Mouse (Mus musculus) thymus, postnatal 14 days (tissue): ENCODE measurements around the gene Abhd8.

Experiments used
- DNase-seq: peaks from one replicate; pipeline ENCODE4 v3.0.0; 2021

Gene Abhd8

DNA sequence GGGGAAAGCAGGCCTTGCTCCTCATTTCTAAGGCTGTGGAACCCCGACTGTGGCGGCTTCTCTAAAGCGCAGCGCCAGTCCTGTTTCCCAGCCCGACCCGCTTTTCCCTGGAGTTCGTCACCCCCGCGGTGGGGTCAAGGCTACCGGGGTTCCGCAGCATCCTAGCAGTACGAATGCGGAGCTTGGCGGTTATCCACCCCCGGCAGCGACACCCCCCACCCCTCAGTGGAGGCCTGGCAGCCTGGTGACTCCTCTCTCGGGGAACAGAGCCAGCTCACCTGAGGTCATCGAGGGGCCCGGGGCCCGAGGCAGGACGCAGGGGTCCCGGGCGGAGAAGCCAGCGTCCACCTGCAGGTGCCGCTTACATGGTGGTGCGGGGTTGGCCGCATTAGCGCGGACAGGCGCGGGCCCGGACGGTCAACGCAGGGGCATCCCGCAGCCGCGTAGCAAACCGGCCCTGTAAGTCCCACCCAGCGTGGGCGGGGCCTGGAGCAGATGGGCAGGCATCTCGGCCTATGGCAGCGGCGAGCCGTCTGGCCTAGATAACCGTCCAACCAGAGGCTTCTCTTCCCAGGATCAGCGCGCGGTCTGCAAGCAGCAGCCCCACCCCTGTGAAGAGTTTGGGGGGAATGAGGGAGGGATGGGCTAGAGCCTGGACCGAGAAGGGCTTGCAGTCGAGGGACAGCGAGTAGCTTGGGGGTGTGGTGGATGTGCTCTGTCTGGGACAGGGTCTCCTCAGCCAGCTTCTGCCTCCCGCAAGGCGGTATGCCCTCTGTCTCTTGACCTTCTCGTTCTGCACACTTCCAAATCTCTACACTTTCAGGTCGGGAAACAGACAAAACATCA lies at the start of gene Abhd8:
Gene Abhd8 (minus strand): TSS at position 468 of the 846 bp plus-strand sequence.
- DNase-seq = peak; percentile 98

- DNase-seq = no peak
Measured at GRCm38 (mm10) chr8:71511644-71512043, 48.2 kb upstream of the Abhd8 start, which contains the start of gene Plvap. Gene Plvap, minus strand, starts transcription at chr8:71511752.

DNA sequence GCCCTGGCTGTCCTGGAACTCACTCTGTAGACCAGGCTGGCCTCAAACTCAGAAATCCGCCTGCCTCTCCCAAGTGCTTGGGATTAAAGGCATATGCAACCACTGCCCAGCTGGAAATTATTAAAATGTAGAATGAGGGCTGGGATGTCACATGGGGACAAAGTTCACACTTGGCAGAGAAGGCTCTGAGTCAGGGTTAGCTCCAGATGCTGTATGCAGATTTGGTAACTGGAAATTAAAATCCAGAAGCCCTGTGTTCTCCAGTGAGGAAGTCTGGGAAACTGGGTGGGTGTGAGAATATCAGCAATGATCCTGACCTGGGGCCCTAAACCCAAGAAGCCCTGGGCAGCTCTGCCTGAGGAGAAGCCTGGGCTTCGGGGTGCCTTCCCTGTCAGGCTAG lies 45.9 kb upstream of the Abhd8 start:
- DNase-seq = no peak

GRCm38 (mm10) chr8:71507589-71508104 lies 44.2 kb upstream of the Abhd8 start:
- peak; percentile 74 for DNase-seq

DNA sequence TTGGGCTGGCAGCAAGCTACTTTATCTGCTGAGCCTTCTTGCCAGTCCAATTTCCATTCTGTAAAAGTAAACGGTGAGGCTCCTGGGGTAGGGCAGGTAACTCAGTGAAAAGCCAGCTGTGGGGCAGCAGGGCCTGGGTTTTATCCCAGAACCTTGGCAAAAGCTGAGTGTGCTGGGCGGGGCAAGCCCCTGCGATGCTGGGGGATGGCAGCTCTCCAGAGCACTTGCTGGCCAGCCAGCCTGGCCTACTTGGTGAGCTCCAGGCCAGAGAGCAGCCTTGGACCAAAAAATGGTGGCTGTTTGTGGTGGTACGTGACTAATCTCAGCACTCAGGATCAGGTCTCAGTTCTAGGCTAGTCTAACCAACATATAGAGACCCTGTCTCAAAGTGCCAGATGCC lies 42.5 kb upstream of the Abhd8 start:
- DNase-seq = no peak

DNA sequence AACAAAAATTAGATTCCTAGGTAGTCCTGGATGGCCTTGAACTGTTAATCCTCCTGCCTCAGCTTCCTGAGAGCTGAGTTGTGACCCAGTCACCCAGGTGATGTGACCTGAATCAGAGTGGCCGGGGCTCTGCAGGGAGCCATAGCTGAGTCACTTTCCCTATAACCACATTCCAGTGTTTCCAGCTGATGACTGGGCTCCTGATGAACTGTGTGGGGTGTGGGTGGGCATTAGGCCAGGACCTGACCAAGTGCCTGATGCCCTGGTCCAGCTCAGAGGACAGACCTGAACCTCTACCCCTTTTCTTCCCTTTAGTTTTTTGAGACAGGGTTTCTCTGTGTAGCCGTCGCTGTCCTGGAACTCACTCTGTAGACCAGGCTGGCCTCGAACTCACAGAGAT lies 41.9 kb upstream of the Abhd8 start:
- no peak for DNase-seq

- DNase-seq = no peak
Measured at GRCm38 (mm10) chr8:71504349-71504748, 40.9 kb upstream of the Abhd8 start.

- no peak for DNase-seq
Measured at GRCm38 (mm10) chr8:71498816-71499690, 35.6 kb upstream of the Abhd8 start.

- DNase-seq = no peak
Measured at GRCm38 (mm10) chr8:71497881-71498501, 34.5 kb upstream of the Abhd8 start.

GRCm38 (mm10) chr8:71497077-71497645 lies 33.7 kb upstream of the Abhd8 start:
- DNase-seq = no peak

DNA sequence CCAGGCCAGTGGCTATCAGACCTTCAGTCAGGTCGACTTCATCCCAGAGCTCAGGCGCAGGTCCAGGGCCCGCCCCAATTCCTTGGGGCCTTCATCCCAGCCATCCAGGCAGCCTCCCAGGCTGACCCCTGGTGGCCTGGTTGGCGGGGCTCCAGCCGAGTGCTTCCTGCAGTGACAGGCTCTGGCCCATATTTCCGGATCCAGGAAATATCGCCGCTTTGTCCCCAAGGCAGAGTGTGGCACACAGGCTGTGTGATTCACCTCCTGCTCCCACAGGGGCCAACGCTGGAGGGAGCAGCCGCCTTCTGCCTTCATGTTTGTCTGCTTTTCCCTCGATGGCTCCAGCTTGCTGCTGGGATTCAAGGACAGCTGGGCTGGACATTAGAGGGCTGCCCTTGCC lies 33.0 kb upstream of the Abhd8 start:
- DNase-seq = no peak

DNA sequence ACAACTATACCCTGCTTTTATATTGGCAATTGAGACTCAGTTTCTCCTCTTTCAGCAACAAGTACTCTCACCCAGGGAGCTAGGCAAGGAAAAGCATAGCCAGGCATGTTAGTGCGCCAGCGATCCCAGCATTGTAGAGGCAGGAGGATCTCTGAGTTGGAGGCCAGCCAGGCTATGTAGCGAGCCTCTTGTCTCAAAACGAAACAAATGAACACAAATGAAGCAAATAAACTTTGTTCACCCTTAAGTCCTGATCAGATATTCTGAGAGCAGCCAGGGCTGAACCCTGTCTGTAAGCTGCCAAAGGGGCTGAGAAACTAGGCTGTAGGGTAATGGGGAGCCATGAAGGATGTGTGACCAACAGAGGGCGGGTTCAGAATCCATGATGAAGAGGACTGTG lies 32.4 kb upstream of the Abhd8 start:
- DNase-seq = no peak

DNA sequence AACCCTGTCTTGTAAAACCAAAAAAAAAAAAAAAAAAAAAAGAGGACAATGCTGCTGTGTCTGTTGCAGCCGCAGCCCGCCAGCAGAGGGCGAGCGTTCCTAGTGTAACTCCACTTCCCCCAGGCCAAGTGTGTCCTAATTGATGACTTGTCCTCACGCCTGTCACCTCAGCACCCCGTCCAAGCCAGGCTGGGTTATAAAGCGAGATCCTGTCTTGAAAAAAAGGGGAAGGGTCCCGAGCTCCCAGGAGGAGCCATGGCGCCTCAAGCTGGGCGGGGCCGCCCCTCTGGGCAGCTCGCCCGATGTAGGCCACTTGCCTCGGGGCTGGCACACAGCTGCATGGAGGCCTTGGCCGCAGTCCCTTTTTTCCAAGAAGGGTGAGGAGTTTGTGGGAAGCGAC lies 31.6 kb upstream of the Abhd8 start:
- DNase-seq = peak; percentile 85

GRCm38 (mm10) chr8:71488454-71488853 lies 25.0 kb upstream of the Abhd8 start:
- DNase-seq = peak; percentile 91

DNA sequence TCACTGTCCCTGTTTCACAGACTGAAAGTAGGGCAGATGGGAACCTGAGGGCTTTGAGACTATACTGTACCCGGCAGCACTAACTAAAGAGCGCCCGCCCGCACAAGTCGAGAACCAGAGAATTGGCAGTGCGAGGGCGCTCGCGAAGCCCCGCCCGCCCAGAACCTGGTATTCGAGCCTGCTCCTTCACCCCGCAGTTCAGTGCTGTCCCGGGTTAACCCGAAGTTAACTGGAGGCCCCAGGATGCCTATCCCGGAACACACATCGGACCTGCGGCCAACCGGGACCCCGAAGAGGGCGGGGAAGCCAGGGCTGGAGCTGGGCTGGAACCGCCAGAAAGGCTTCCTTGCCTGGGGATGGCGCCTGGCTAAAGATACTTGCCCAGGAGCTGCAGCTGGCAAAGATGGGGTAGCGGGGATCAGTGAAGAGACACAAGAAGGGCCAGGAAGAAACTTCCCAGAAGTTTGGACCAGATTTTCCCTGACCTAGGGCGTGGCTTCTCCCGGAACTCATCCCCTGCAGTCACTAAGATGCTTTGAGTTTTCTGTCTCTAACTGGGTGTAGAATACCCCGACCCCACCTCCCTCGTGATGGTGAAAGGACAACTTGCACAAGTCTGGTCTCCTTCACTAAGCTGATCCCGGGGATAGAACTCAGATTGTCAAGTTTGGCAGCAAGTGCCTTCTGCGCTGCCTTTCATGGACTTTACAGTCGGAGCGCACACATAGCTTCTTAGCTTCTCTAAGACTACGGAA lies 24.4 kb upstream of the Abhd8 start, which contains the start of gene Gtpbp3:
Gene Gtpbp3 (plus strand): TSS at position 413 of the 755 bp plus-strand sequence.
- DNase-seq = peak; percentile 85

DNA sequence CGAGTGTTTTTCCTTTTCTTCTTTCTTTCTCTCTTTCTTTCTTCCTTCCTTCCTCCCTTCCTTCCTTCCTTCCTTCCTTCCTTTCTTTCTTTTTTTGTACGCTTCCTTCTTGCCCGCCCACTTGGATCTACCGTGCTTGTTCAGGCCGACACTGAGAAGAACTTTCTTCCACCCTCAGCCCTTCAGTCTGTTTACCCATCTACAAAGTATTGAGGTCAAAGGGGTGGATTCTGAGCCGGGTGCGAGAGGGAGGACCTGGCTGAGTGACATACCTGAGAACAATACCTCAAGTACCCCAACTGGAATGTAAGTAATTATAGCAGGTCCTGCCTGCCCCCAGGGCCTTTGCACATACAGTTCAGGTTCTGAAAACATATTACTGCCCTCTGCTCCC lies 22.7 kb upstream of the Abhd8 start:
- DNase-seq = no peak

GRCm38 (mm10) chr8:71485142-71486135 lies 22.0 kb upstream of the Abhd8 start, which contains the start of gene Ano8:
Gene Ano8, minus strand, starts transcription at chr8:71485963.
- peak; percentile 86 for DNase-seq

GRCm38 (mm10) chr8:71484736-71485135 lies 21.3 kb upstream of the Abhd8 start:
- DNase-seq = no peak

- peak; percentile 71 for DNase-seq
Measured at GRCm38 (mm10) chr8:71483932-71484331, 20.5 kb upstream of the Abhd8 start.

DNA sequence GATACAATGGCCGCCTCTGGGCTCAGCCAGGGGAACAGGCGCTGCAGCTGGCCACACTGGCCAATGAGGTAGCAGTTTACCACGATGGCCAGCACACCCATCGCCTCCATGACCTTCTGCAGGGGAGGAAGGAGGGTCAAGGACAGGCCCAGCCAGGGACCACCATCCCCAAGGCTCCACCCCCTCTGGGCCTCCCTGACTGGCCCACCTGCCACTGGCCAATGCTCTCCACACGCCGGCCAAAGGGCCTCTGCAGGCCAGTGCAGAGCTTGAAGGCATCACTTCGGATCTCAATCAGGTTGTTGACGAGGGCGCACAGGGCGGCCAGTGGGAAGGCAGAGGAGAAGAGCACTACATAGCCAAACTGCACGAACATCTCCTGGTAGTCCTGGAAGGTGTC lies 15.5 kb upstream of the Abhd8 start:
- no peak for DNase-seq
